In the genomic region with DNA sequence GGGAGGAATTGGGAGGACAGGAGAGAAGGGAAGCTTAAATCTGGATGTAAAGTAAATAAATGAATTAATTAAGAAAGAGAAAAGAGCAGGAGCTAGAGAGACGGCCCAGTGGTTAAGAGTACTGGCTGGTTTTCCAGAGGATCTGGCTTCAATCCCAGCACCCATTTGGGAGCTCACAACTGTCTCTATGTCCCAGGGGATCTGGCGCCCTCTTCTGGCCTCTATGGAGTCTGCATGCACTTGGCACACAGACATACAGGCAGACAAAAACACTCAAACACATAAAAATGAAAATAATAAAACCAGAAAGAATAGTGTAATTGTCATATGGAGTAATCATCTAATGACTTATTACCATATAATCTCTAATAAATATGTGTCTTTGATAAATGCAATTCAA, we compare ENCODE assay signal across 9 mouse cellular contexts. TPM values are rescaled to one million over a fixed set of nuclear protein-coding genes. Genes with fewer than 3 reads are reported as not detected.
DNase-seq lines count a peak whose midpoint lies in the region; ATAC-seq and TF ChIP-seq lines count a peak whose summit lies in the region.
"Had no signal": no experiment of that assay in that cellular context is flagged by ENCODE, and none has a peak within 500 bp of the region (broad histone marks: within the 10 kb centered on the region; RNA-seq: fewer than 3 reads in every experiment).

No protein-coding gene starts in this region.

- H3K27me3 ChIP-seq in forebrain, postnatal 0 days (ENCODE audit: insufficient read depth, low read length): no peaks in the 10 kb centered on the region
- H3K27me3 ChIP-seq in forebrain, embryonic 16.5 days (replicated peaks; ENCODE audit: control insufficient read depth, insufficient read depth, low read length): no peaks in the 10 kb centered on the region
- H3K27me3 ChIP-seq in testis, adult 2 months (ENCODE audit: control insufficient read depth, insufficient read depth, low read length): no peaks in the 10 kb centered on the region
- no peaks in the 10 kb centered on the region for H3K27me3 ChIP-seq in forebrain, embryonic 15.5 days
- H3K27me3 ChIP-seq: neural tube, embryonic 13.5 days had no signal

- DNase-seq in forebrain, postnatal 0 days: peak; percentile 56
- peak; percentile 11 for DNase-seq in right cerebral cortex, adult 18-20 months
- no peak for DNase-seq in right cerebral cortex, postnatal 4 days
- peak; percentile 54 for DNase-seq in gastrocnemius, postnatal 10 days

- H3K4me1 ChIP-seq in forebrain, postnatal 0 days (ENCODE audit: insufficient read depth): no peaks in the 10 kb centered on the region
- no peaks in the 10 kb centered on the region for H3K4me1 ChIP-seq in forebrain, embryonic 16.5 days (replicated peaks; ENCODE audit: control insufficient read depth, insufficient read depth, low read length)
- H3K4me1 ChIP-seq in testis, adult 2 months (ENCODE audit: control insufficient read depth, insufficient read depth, low read length): no peaks in the 10 kb centered on the region
- no peaks in the 10 kb centered on the region for H3K4me1 ChIP-seq in forebrain, embryonic 15.5 days
- H3K4me1 ChIP-seq: neural tube, embryonic 13.5 days had no signal

- TF ChIP-seq CTCF in forebrain, postnatal 0 days (IDR thresholded peaks at IDR 0.05; ENCODE audit: low read depth): peak; percentile 57
- peak; percentile 71; the same call in 1 of the 2 replicates for TF ChIP-seq CTCF in testis, adult 2 months (IDR thresholded peaks at IDR 0.05; ENCODE audit: control insufficient read depth, insufficient read depth, insufficient replicate concordance, low read depth, low read length)

- TF ChIP-seq POLR2A in testis, adult 2 months (IDR thresholded peaks at IDR 0.05; ENCODE audit: control insufficient read depth, low read depth, low read length): no peak

- no peak overlapping the region for H3K27ac ChIP-seq in forebrain, postnatal 0 days (ENCODE audit: low read depth, low read length)
- H3K27ac ChIP-seq in forebrain, embryonic 16.5 days (ENCODE audit: low read length): no peak overlapping the region
- H3K27ac ChIP-seq in testis, adult 2 months (ENCODE audit: control insufficient read depth, insufficient read depth, low read depth, low read length): no peak overlapping the region
- no peak overlapping the region for H3K27ac ChIP-seq in forebrain, embryonic 15.5 days (replicated peaks)
- H3K27ac ChIP-seq: neural tube, embryonic 13.5 days had no signal

- WGBS in forebrain, postnatal 0 days: 27% methylated on average over 2 of the region's 2 CpGs
- 25% methylated on average over 2 of the region's 2 CpGs for WGBS in forebrain, embryonic 16.5 days
- WGBS in forebrain, embryonic 15.5 days: 32% methylated on average over 2 of the region's 2 CpGs

- no peaks in the 10 kb centered on the region for H3K36me3 ChIP-seq in forebrain, postnatal 0 days (ENCODE audit: insufficient read depth)
- no peaks in the 10 kb centered on the region for H3K36me3 ChIP-seq in forebrain, embryonic 16.5 days (ENCODE audit: control insufficient read depth, insufficient read depth)
- H3K36me3 ChIP-seq in testis, adult 2 months (ENCODE audit: control insufficient read depth, insufficient read depth, low read length): no peaks in the 10 kb centered on the region
- H3K36me3 ChIP-seq in forebrain, embryonic 15.5 days: no peaks in the 10 kb centered on the region
- H3K36me3 ChIP-seq: neural tube, embryonic 13.5 days had no signal

- H3K9me3 ChIP-seq in forebrain, postnatal 0 days (ENCODE audit: low read length): no peaks in the 10 kb centered on the region
- no peaks in the 10 kb centered on the region for H3K9me3 ChIP-seq in forebrain, embryonic 16.5 days (ENCODE audit: control insufficient read depth, low read length)
- H3K9me3 ChIP-seq in forebrain, embryonic 15.5 days: no peaks in the 10 kb centered on the region
- H3K9me3 ChIP-seq: neural tube, embryonic 13.5 days had no signal

- no peak overlapping the region for H3K9ac ChIP-seq in forebrain, postnatal 0 days
- no peak overlapping the region for H3K9ac ChIP-seq in forebrain, embryonic 16.5 days (replicated peaks; ENCODE audit: low read depth, low read length)
- no peak overlapping the region for H3K9ac ChIP-seq in forebrain, embryonic 15.5 days (replicated peaks)
- H3K9ac ChIP-seq: neural tube, embryonic 13.5 days had no signal

- ATAC-seq in forebrain, postnatal 0 days: no peak
- ATAC-seq in forebrain, embryonic 16.5 days: no peak
- no peak for ATAC-seq in forebrain, embryonic 15.5 days (replicated peaks)
- no peak for ATAC-seq in cerebellum, adult (ENCODE audit: insufficient number of reproducible peaks, low FRiP score, low TSS enrichment)

- no peak overlapping the region for H3K4me2 ChIP-seq in forebrain, postnatal 0 days (ENCODE audit: low read depth)
- H3K4me2 ChIP-seq in forebrain, embryonic 16.5 days (ENCODE audit: low read length): no peak overlapping the region
- H3K4me2 ChIP-seq in forebrain, embryonic 15.5 days (replicated peaks): no peak overlapping the region
- H3K4me2 ChIP-seq: neural tube, embryonic 13.5 days had no signal

- H3K4me3 ChIP-seq in forebrain, postnatal 0 days (ENCODE audit: low read depth, low read length): no peak overlapping the region
- H3K4me3 ChIP-seq in forebrain, embryonic 16.5 days (replicated peaks; ENCODE audit: low read length): no peak overlapping the region
- no peak overlapping the region for H3K4me3 ChIP-seq in testis, adult 2 months (ENCODE audit: control insufficient read depth, low read depth, low read length)
- H3K4me3 ChIP-seq in forebrain, embryonic 15.5 days: no peak overlapping the region
- H3K4me3 ChIP-seq: neural tube, embryonic 13.5 days had no signal

RNA-seq across cellular contexts. Expression of a gene that starts 12.0 kb away (rescaled TPM):
- total RNA-seq in forebrain, postnatal 0 days (2014; rRNA removed): 31.5 and 36.8 TPM in 2 replicates
- 38.7 and 39.2 TPM in 2 replicates for polyA plus RNA-seq in forebrain, postnatal 0 days (2015; fragmentation: Nextera tagmentation; extraction: Ambion mirVana)
- 41.3 and 53.3 TPM in 2 replicates for polyA plus RNA-seq in forebrain, embryonic 16.5 days (2015; fragmentation: Nextera tagmentation; extraction: Ambion mirVana)
- total RNA-seq in gastrocnemius, postnatal 10 days (2021): 10 to 100 TPM; 23.1 to 28.3 TPM
- polyA plus RNA-seq in testis, adult 2 months (2012; rRNA removed): 1.3 and 2.0 TPM in 2 replicates
- polyA plus RNA-seq in forebrain, embryonic 15.5 days (2015; fragmentation: Nextera tagmentation; extraction: Ambion mirVana): 49.1 and 54.8 TPM in 2 replicates

RNA-seq across cellular contexts. Expression of a gene that starts 38.2 kb away (rescaled TPM):
- 0.08 and 0.29 TPM in 2 replicates for total RNA-seq in forebrain, postnatal 0 days (2014; rRNA removed)
- polyA plus RNA-seq in forebrain, postnatal 0 days (2015; fragmentation: Nextera tagmentation; extraction: Ambion mirVana): 0.35 and 0.43 TPM in 2 replicates
- 0.09 and 0.17 TPM in 2 replicates for polyA plus RNA-seq in forebrain, embryonic 16.5 days (2015; fragmentation: Nextera tagmentation; extraction: Ambion mirVana)
- 10 to 100 TPM; 18.6 to 24.2 TPM for total RNA-seq in gastrocnemius, postnatal 10 days (2021)
- polyA plus RNA-seq in testis, adult 2 months (2012; rRNA removed): 0.31 and 0.35 TPM in 2 replicates
- 0.13 and 0.23 TPM in 2 replicates for polyA plus RNA-seq in forebrain, embryonic 15.5 days (2015; fragmentation: Nextera tagmentation; extraction: Ambion mirVana)

Comparison
In these comparisons a context has a peak if more than half of its experiments do, and no peak if none do; other contexts are left out.
1. RNA of a gene that starts 12.0 kb away (polyA plus RNA-seq): 49.1 to 54.8 TPM in forebrain, embryonic 15.5 days, 41.3 to 53.3 TPM in forebrain, embryonic 16.5 days and 38.7 to 39.2 TPM in forebrain, postnatal 0 days; 1.3 to 2.0 TPM in testis, adult 2 months; every median in the first group is over 10 times any median in the second.